Mouse (Mus musculus): ENCODE results near the gene Olfr247.
"Not testable (repeated sequence)": the region's sequence is repeated elsewhere in the genome, so short reads cannot be mapped to it uniquely, and the experiment has no call there.

DNA sequence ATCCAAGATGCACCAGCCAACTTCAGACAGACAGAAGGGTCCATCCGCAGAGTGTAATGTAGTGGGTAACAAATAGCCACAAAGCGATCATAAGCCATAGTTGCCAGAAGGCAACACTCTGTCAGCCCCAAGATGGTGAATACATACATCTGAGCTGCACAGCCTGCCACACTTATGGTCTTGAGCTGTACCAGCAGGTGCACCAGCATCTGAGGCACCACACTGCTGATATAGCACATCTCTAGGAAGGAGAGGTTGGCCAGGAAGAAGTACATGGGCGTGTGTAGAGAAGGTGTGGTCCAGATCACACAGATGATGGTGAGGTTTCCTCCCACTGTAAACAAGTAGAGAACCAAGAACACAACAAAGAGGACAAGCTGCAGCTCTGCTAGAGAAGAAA, 9.7 kb downstream of the Olfr247 start:
- TF ChIP-seq TAL1, GATA1 (IDR thresholded peaks at IDR 0.05; ENCODE audit: low read length): not testable (repeated sequence)

Data from erythroblast, embryonic 14.5 days (primary cell).